Mouse (Mus musculus): ENCODE measurements around the gene Plekhh3.

The Plekhh3 gene

DNA sequence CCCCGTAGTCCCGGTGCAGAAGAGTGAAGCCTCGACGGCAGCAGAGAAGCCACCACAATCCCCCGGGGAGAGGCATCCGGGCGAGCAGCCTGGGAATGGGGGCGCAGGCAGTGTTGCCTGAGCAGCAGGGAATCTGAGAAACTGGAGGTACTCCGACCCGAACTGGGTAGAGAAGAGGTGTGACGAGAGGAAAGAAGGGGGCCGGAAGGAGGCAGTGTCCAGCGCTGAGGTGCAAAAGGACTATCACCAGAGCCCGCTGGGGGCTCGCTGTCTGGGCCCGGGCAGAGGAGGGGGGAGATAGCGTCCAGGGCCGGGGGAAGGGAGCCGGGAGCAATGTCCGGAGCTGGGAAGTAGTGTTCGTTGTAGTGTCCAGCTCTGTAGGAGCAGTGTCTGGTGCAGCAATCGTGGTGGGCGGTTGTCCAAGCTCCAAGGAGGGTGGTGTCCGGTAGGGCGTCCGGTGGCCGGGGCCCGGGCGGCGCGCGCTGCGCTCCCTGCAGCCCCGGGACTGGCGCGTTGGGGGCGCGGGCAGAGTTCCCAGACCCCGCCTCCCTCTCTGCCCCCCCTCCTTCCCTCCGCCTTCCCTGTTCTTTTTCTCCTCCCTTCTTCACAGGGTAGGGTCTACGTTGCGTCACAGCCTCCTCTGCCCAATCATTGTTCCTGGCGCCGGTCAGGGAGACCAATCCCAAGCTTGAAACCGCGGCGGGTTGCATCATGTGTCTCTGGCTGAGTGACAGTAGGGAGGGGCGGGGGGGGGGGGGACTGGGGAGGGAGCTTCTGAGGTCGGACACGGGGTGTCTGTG lies at the start of gene Plekhh3:
TSS of gene Plekhh3 (minus strand) at position 541 of the 800 bp plus-strand sequence.
- peak; percentile 93 for DNase-seq

DNA sequence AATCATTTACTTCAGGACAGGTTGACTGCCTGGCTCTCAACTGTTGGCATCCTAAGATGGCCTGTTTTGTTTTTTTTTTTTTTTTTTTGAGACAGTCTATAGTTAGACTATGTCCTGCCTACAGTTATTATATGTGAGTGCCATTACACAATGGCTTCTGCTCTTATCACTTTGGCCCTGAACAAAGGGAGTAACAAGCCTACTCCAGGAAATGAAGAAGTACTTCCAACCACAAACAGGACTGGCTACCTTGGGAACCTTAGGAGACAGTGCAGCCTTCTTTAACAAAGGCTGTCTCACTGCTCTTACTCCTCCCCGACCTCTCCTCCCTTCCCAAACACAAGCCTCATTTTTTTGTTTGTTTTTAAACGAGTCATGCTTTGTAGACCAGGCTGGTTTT lies 49.7 kb upstream of the Plekhh3 start:
- no peak for DNase-seq

DNA sequence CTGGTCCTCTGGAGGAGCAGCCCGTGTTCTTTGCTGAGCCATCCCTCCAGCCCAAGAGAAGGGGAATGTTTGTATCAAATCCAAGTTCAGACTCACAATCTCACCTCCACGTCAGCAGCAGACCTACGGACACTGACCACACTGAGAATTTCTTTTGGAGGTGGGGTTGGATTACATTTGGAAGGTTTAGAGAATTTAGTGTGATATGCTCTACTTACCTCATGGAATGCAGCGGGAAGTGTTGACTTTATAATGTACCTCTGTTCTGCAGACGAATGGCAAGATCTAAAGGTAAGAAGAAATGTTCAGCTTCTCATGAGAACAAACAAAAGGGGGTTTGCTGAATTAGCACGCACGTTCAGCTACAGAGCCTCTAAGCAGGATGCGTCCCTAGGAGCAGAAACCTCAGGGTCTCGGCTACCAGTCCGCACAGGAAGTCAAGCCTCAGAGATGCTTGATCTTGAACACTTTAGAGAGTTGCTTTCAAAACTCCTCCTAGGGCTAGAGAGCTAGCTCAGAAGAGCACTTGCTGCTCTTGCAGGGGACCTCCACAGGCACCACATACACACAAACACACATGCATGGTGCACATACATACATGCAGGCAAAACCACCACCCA lies 47.4 kb upstream of the Plekhh3 start:
- no peak for DNase-seq

DNA sequence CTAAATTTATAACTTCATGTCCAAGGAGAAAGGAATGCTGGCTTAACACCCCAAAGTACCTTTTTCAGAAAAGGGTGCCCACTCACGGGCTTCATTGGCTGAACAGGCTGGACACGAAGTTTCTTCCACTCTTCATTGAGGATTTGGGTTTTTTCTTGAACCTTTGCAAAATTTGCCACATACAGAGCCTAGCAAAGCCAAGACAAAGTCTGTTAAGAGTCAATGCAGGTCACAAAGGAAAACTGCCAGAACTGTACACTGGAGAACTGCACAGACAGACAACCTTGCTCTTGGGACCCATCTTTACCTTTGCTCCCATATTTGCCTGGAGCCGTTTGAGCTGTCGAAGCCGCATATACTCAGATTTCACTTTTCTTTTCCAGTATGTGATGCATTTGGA lies 45.8 kb upstream of the Plekhh3 start:
- DNase-seq: no peak

DNA sequence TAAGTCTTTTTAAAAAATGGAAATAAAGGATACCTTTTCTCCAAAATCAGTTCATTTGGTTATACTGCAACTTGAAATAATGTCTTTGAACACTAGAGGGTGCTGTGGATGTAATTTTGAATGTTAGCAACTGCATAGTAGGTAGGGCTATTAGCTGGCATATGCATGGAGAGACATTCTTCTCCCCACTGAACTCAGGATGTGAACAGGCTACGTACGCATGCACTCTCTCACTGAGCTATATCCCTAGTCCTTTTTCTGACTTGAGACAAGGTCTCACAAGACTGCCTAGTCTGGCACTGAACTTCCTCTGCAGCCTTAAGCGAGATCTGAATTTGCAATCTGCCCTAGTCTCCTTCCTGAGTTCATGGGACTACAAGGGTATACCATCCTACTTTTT lies 40.8 kb upstream of the Plekhh3 start:
- DNase-seq: no peak

DNA sequence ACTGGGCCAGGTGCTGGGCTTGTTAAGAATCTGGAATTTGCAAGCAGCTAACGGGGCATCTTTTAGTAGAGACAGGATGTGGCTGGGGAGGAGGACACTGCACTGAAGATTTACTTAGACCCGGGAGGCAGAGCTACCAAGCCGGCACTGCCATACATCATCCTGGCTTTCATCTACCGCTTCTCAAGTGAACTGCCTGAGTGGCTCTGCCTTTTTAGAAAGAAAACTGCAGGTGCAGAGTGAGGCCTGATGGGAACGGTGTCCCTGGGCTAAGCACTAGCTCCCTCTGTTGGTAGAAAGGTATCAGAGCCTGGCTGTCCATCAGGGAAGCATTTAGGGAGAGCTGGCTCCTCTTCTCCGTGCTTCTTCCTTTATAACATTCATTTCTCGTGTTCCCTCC lies 29.8 kb upstream of the Plekhh3 start:
- no peak for DNase-seq

DNA sequence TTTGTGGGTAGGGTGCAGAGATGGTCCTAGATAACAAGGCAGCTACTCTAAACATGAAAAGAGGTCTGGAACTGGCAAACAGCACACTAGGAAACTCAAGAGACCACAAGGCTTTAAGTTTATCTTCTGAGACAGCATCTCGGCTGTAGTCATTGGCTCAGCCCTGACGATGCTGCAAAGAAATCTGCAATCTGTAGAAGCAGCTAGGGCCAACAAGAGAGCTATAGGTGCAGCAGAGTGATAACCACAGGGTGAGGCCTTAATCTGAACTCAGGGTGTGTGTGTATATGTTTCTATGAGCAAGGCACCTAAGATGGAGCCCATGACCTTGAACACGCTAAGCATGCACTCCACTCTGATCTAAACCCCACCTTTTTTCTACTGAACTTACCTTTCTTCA lies 28.4 kb upstream of the Plekhh3 start:
- DNase-seq: no peak

DNA sequence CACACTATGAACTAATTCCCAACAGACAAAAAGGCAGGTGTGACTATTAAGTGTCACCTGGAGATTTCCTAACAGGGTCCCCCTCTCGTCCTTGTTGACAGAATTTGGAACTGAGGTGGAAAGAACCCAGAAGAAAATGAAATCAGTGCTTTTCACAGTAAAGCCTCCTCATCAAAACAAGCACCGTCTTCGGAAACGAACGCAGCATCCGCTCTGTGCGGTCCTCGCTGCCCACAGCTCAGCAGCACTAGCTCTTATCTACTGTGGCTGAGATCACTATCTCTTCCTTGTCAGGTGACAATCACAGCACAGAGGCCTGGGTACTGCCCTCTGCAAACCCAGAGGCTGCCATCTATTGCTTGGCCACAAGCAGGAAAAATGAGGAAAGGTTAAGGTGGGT lies 25.0 kb upstream of the Plekhh3 start:
- DNase-seq: no peak

DNA sequence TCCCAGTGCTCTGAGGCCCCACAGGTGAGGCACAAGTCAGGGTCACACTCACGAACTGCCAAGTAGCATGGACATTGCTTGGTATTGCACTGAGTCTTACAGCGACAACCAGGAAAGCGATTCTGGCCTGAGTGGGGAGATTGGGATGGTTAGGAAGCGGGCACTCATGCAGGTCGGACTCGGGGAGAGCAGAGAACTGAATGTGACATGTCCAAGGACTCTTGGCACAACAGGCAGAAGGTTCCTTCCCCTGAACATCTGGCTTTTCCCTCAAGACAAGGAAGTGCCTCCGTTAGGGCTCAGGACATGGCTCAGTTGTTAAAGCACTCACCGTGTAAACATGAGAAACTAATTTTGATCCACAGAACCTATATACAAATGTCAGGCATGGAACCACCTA lies 24.4 kb upstream of the Plekhh3 start:
- DNase-seq: no peak

DNA sequence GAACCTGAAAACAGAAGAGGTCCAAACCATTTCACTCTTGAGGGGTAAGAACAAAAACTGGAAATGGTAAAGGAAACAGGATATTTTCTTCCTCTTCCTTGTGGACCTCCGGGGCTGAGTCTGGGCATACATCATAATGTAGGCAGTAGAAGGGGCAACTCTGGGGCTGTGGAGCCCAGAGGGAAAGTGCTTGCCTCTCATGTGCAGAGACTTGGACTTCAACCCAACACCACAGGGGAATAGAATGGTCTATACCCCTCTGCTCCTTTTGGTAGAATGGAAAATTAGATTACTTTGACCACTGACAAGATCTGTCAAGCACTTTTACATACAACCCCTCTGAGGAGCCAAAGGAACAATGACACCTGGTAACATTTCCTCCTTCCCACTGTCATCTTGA lies 23.9 kb upstream of the Plekhh3 start:
- DNase-seq: no peak

DNA sequence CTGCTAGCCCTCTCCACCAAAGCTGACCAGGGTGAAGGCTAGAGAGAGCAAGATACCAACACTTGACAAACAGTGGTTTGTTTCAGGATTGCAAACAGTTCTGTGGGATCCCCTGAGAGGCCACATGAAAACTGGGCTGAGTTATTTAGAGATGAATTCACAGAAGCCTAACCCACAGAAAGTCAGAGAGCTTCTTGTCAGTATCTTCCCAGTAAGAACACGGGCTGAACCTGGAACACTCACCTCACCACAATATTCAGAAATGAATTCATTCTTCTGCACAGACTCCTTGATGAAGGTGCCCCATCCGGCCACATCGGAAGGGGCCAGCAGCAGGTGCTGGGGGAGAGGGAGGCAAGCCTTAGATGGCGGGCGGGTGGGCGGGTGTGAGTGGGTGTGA lies 23.5 kb upstream of the Plekhh3 start:
- no peak for DNase-seq

DNA sequence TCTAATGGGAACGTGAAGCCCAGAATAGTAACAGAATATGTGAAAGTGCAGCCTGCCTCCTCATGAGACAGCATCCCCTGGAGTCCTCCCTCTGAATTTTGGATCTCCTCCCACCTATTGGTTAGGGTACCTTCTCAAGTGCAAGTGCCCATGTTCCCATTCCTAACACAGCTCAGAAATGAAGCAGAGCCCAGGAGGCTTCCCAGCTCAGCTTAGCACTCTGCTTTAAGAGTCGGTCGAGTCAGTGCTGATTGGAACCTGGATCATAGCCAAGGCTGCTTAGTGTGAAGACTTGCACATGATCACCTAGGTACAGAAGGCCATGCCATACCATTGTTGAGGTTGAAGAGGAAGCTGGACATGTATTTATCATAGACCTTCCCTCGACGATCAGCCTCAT lies 23.0 kb upstream of the Plekhh3 start:
- DNase-seq: no peak

DNA sequence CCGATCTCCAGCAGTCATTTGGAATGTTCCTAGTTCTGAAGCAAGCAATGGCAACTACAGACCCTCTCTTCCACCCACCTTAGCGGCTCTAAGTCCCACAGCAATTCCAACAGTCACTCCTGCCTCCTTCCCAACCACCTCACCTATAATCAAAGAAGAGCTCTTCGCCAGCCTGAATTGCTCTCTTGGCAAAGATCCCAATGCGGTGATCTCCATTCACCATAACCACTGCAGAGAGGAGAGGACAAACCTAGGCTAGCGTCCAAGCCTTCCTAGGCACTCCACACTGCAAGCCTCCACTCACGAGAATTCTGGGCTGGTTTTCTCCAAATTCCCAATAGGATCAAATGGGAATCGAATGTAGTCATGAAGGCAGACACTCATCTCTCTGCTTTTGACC lies 21.9 kb upstream of the Plekhh3 start:
- no peak for DNase-seq

DNA sequence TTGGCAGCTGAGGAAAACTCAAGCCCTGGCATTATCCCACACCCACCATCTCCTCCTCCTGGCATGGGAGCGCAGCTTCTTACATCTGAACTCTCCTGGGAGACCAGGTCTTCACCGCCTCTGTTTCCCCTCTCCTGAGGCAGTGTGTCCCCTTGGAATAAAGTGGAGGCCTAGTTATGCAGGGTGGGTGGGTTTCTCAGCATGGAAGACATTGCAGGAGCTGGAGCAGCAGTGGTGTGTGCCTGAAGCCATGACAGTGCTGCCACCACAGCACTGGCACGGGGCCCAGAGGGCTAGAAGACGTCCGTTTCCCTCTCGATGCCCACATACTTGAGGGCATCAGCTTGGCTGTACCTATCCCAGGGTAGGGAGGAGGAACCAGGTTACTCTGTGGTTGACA lies 21.5 kb upstream of the Plekhh3 start:
- no peak for DNase-seq

DNA sequence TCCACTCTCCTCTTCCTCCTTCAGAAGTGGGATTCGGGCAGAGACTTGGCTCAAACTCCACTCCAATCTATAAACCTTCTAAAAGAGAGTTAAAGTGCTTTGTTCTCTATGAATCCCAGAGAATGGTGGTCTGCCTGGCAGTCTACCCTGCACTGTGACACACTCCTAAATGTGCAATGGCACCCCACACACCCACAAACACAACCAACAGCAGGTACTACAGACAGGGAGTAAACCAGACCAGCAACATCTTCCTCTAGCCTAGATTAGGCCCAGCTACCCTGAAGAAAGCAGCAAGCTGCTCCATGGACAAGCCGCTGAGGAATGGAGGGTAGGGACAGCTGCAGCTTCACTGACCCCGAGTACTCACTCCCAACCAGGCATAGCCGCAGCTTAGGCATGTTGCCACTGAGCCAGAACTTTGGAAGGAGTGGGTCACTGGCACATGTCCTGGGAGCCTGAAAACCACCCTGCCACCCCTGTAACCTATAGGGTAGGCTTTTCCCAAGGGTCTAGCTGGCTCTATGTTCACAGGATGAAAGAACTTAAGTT lies 20.8 kb upstream of the Plekhh3 start:
- DNase-seq: no peak

DNA sequence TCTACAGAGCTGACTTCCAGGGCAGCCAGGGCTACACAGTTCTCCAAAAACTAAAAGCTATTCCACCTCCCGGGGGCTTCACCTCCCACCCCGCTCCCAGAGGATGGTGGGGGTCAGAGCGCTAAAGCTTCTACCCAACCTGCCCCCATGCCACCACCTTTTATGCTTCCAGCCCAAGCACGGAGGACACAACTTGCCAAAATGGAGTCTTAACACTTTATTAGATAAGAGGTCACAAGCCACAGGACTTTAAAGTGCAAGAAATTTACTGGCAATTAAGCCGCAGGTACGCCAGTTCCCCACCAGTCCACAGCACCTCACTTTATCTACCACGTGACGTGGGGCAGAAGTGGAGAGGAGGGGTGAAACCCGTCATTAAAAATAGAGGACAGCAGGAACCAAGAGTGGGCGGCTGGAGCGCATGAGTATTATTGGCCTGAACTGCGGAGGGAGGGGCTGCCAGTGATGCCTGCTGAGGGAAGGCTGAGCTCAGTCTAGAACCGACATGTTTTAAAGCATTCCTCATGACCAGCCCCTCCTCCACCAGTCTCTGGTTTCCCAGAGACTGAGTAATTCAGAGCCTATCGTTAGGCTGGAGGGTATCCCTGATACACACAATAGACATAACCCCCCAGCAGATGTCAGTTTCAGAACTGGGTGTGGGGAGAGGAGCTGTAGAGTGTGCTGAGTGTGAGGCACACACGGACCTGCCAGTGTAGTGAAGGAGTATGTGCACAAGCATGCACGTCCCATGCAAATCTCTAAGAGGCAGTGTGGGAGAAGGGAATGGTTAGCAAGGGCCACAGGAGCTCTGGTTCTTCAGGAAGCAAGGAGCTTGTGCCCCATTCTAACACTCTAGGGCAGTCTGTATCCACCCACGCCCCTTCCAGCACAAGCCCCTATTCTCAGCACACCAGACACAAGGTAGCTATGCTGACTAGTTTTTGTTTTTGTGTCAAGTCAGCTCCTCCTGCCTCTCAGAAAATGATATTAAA lies 20.1 kb upstream of the Plekhh3 start:
- no peak for DNase-seq

DNA sequence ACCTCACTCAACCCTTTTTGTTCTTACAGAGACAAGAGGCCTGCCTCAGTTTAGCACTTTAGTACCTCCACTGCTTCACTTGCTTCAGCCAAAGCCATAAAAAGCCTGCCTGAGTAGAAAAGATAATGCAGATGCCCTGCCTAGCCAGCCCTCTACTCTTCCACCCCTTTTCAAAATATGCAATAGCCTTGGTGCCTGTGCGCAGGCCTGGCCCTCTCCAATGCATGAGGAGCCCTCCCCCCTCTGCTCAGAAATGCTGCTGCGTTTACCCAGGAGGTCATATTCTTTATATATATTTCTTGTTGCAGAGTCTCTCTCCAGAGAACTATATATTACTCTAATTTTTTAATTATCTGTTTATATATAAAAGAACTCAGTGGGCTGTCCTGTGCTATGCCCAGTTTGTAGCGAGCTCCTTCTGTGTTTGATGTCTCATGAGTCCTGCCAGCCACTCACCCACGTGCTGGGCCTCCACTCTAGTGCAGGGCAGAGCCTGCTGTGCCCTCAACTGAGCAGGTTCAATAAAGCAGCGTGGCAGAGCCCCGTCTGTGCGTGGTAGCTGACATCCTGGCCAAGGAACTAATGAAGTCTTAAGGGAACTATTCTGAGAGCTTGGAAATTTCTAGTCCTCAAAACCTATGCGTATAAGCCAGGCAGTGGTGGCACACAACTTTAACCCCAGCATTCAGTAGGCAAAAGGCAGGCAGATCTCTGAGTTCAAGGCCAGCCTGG lies 19.2 kb upstream of the Plekhh3 start:
- no peak for DNase-seq

DNA sequence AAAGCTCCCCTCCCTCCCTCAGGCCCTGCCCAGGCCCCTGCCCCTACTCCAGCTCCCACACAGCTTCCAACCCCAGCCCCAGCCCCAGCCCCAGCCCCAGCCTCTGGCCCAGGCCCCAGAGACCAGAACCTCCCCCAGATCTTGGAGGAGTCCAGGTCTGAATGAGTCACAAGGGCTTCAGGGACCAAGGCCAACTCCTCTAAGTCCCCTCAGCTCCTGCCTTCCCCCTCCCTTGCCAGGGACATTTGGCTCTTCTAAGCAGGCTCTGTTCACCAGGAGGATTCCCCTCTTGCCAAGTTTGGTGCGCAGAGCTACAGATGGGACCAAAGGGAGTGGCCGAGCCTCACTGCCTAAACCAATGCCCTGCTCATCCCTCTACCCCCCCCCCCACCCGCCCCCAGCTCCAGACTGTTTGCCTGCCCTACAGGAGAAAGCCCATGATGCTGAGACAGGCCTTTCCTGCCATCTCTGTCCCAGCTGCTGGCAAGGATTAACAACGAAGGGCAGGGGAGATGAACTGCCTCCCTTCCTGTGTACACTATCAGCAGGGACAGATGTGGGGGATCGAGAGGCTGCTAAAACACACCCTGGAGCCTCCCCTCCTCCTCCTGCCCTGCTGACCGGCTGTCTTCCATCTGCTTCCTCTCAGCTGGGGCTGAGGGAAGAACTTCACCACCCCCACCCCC lies 18.5 kb upstream of the Plekhh3 start:
- DNase-seq: peak; percentile 57

DNA sequence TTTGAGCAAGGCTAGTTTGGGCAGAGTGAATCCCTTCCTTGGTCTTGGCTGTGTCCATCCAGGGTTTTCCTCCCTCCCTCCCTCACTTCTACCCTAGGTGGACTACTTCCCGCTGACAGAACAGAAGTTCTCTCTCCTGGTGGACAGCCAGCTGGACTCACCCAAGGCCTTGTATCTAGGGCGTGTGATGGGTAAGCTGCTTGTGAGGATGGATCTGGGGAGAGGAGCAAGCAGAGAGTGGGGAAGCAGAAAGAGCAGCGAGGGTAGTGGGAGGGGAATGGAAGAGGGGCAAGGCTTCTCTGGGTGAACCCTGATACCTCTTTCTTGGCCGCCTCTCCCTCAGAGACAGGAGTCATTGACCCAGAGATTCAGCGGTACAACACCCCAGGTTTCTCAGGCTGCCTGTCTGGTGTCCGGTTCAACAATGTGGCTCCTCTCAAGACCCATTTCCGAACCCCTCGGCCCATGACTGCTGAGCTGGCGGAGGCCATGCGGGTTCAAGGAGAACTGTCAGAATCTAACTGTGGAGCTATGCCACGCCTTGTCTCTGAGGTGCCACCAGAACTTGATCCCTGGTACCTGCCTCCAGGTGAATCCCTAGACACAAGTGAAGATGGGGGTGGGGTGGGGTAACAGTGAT lies 17.1 kb upstream of the Plekhh3 start:
- DNase-seq: no peak

DNA sequence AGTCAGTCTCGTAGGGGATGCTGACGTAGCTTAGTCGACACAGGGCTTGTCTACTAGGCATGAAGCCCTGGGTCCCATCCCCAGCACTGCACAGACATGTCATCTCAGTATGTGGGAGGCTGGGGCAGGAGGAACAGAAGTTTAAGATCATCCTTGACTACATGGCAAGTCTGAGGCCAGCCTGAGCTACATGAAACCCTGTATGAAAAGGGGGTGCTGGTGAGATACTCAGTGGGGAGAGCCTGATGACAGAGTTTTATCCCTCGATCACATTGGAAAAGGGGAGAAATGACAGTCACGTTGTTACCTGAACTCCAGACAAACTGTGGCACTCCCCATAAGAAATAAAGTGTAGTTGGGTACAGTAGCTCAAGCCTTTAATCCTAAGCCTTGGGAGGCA lies 16.4 kb upstream of the Plekhh3 start:
- no peak for DNase-seq

DNA sequence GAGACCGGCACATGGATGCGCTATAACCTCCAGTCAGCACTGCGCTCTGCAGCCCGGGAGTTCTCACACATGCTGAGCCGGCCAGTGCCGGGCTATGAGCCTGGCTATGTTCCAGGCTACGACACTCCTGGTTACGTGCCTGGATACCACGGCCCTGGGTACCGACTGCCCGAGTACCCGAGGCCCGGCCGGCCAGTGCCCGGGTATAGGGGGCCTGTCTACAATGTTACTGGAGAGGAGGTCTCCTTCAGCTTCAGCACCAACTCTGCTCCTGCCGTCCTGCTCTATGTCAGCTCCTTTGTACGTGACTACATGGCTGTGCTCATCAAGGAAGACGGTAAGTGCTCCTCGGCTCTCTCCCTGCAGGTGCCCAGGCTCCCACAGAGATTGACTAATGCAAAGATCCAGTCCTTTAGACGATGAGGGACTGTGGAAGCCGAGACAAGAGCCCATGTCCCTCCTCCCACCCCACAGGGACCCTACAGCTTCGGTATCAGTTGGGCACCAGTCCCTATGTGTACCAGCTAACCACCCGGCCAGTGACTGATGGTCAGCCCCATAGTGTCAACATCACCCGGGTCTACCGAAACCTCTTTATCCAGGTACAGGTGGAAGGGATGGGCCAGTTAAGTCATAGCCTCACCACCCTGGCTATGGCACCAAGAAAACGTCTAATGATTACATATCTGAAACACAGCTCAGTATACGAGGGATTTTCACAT lies 15.5 kb upstream of the Plekhh3 start:
- no peak for DNase-seq

Measured in right cerebral cortex, postnatal 25 days (tissue).